Mouse (Mus musculus) adrenal gland, postnatal 25 days (tissue): ENCODE measurements around the gene Cnpy2. TPM values are rescaled to one million over a fixed set of nuclear protein-coding genes. Genes with fewer than 3 reads are reported as not detected.
A peak's percentile ranks its signal among the peaks of the same experiment; 100 is the strongest.

Source experiments
- DNase-seq: peaks from one replicate; pipeline ENCODE4 v3.0.0; 2021; ENCODE audit warnings: mixed read lengths
- total RNA-seq: library from RNA; stranded (reverse); gene quantifications from 2 replicates; pipeline ENCODE4 v1.2.3, GENCODE M21; 2021

Gene Cnpy2
- total RNA-seq, 1 experiment from 2014 or later = 206 TPM

DNA sequence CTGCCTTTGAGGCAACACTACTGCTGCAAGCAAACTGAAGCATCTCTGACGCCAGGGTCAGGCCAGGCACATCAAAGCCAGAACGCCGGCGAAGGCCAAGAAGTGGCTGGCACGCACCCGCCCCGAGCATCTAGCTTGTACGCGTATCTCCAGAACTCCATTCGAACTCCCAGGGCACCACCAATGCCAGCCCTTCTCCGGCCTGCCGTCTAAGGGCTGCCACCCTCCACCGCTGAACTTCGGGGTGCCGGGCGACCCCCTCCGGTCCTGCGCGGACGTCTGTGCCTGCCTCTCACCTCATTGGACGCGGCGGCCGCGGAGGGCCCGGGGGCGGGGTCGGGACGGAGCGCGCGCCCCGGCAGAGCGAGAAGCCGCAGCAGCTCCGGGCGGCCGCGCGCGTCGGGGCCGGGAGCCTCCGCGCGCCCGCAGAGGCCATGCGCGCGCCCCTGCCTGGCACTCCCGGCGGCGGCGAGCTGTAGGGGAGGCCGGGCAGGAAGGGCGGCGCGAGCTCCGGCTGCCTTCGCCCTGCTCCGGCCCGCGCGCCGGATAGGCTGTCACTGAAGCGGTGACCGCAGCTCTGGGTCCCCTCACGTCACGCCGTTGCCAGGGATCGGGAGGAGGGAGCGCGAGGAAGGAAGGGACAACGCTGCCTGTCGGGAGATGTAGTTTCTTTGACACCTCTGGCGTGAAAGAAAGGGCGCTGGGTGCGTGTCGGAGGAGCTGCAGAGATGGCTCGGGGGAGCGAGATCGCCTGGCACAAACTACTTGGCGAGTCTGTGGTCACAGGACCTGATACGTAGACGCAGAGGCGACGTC is 46.4 kb downstream of the Cnpy2 start, which contains the start of gene Coq10a:
TSS of gene Coq10a (minus strand) at position 596 of the 816 bp plus-strand sequence.
- peak; percentile 92 for DNase-seq

DNA sequence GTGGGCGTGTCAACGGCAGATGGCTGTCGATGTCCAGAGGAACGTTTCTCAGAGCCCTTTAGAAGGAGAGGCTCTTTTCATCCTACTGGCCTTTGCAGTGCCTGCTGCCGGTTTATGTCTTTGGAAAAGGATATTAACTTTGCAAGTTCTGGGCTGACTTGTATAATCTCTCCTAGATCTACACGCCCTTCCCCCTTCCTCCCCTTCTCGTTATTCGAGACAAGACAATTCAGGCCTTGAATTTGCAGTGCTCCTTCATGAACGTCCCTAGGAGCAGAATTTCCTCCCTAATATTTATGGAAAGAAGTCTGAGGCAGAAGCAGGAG is 46.9 kb downstream of the Cnpy2 start:
- no peak for DNase-seq

DNA sequence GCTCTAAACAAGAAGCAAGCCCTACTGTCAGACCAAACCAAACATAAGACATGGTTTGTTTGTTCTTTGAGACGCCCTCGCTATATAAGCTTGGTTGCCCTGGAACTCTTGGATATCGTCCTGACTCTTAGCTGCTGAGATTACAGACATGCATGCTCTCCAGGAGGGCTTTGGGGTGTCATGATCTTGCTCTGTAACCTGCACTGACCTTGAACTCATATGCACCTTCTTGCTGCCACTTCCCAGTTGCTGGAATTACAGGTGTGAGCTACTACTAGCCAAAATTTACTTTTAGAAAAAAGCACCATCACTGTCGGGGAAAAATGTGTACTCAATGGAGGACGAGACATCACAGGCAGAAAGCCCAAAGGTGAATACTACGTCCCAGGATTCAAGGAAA is 47.3 kb downstream of the Cnpy2 start:
- no peak for DNase-seq

DNA sequence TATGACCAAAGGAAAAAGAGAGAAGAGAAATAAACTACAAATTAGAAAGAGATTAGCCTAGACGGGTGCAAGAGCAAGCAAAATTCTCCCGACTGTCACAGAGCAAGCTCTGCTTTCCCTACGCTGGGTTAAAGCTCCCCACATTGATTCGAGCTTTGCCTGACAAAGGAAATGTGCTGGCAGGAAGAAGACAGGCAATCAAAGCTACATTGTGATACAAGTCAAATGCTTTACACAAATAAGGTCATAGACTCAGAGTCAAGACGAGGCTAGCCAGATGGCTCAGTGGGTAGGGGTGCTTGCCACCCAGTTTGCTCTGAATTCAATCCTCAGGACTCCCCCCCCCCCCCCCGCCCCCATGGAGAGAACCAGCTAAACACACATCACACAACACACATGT is 47.8 kb downstream of the Cnpy2 start:
- DNase-seq = no peak

- no peak for DNase-seq
Observed at GRCm38 (mm10) chr10:128370601-128371000, 48.3 kb downstream of the Cnpy2 start.

DNA sequence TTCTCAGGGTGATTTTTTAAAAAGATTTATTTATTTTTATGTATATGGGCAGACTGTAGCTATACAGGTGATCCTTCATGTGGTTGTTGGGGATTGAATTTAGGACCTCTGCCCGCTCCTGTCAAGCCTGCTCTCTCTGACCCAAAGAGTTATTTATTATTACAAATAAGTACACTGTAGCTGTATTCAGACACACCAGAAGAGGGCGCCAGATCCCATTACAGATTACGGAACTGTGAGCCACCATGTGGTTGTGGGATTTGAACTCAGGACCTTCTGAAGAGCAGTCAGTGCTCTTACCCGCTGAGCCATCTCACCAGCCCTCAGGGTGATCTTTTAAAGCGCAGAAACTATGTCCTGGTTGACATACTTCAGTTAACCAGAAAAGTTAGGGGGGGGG is 49.9 kb downstream of the Cnpy2 start:
- no peak for DNase-seq

GRCm38 (mm10) chr10:128372989-128373748 is 50.9 kb downstream of the Cnpy2 start:
- no peak for DNase-seq

- no peak for DNase-seq
Observed at GRCm38 (mm10) chr10:128374393-128374792, 52.1 kb downstream of the Cnpy2 start.

DNA sequence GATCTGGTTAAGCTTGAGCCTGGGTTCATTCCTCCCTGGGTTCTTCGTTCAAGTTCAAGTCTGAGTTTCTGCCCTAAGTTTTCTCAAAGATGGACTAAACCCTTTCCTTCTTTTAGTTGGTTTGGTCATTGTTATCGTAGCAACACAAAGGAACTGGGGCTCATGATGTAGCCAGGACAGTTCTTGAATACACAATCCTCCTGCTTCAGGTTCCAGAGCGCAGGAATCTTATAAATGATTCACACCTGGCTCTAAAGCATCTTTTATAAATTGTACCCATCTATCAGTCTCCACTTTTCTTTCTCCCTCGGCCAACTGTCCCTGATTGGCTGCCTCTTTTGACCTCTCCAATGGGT is 53.8 kb downstream of the Cnpy2 start:
- no peak for DNase-seq

DNA sequence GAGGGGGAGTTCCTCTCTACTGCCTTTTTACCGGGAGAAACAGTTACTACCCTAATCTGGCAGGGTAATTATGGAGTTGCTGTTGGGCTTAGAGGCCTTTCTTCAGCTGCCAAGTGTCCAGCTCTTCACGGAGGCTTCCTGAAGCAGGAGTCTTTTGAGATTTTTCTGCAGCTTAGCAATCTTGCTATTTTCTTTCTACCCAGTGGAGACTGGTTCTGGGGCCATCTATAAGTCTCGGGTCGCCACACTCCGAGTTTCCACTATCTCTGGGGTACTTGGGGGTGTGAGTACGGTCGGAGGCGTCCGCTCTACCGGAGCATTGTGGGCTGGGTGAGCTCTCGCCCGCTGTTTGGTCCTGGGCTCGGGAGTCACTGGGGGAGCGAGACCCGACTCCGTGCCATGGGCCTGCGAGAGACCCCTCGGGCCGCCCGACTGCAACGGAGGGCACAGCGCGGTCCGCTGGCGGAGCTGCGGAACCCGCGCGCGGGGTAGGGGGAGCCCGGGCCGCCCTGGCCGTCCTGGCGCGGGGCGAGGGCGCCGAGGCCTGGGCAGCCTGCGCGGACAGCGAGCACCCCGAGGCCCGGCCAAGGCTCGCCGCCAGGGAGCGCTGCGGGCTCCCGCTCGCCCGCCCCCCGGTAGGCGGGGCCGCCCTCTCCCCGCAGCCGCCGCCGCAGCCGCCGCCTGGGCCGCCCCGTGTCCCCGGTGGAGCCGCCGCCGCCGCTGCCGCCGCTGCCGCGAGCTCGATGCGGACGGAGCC is 54.4 kb downstream of the Cnpy2 start, which contains the start of gene Ankrd52:
TSS of gene Ankrd52 (plus strand) at position 661 of the 757 bp plus-strand sequence.
- DNase-seq = peak; percentile 92

Other genes starting within 250 kb of the Cnpy2 start
- gene Atp5b, start 239.2 kb upstream of the Cnpy2 start, total RNA-seq = 2,437 and 2,492 TPM in 2 replicates
- gene Baz2a, start 230.9 kb upstream of the Cnpy2 start, total RNA-seq = 52.2 and 73.2 TPM in 2 replicates
- 84.6 and 85.7 TPM in 2 replicates for gene Rbms2, start 142.2 kb upstream of the Cnpy2 start, total RNA-seq
- 1.3 and 5.5 TPM in 2 replicates for gene Gls2, start 128.0 kb upstream of the Cnpy2 start, total RNA-seq
- 15.3 and 18.0 TPM in 2 replicates for gene Spryd4, start 110.7 kb upstream of the Cnpy2 start, total RNA-seq
- gene Mip, start 96.6 kb upstream of the Cnpy2 start, total RNA-seq = not detected in 2 replicates
- 14.1 and 20.7 TPM in 2 replicates for gene Timeless, start 90.4 kb upstream of the Cnpy2 start, total RNA-seq
- gene Apon, start 68.4 kb upstream of the Cnpy2 start, total RNA-seq = 0.30 and 2.8 TPM in 2 replicates
- 9.7 and 10.0 TPM in 2 replicates for gene Apof, start 53.8 kb upstream of the Cnpy2 start, total RNA-seq
- 37.2 and 52.6 TPM in 2 replicates for gene Stat2, start 51.9 kb upstream of the Cnpy2 start, total RNA-seq
- not detected in 2 replicates for gene Il23a, start 23.7 kb upstream of the Cnpy2 start, total RNA-seq
- 28.9 and 32.7 TPM in 2 replicates for gene Pan2, start 19.1 kb upstream of the Cnpy2 start, total RNA-seq
- gene Cs, start 15.3 kb downstream of the Cnpy2 start, total RNA-seq = 287 and 317 TPM in 2 replicates
- gene Coq10a, start 46.5 kb downstream of the Cnpy2 start, total RNA-seq = 74.4 and 80.2 TPM in 2 replicates
- gene Ankrd52, start 54.7 kb downstream of the Cnpy2 start, total RNA-seq = 72.3 and 75.1 TPM in 2 replicates
- not detected in 2 replicates for gene Slc39a5, start 78.8 kb downstream of the Cnpy2 start, total RNA-seq
- 74.6 and 75.0 TPM in 2 replicates for gene Nabp2, start 89.0 kb downstream of the Cnpy2 start, total RNA-seq
- 35.9 and 44.4 TPM in 2 replicates for gene Rnf41, start 89.2 kb downstream of the Cnpy2 start, total RNA-seq
- gene Smarcc2, start 136.8 kb downstream of the Cnpy2 start, total RNA-seq = 107 and 125 TPM in 2 replicates
- 791 and 820 TPM in 2 replicates for gene Myl6, start 171.7 kb downstream of the Cnpy2 start, total RNA-seq
- gene Myl6b, start 176.2 kb downstream of the Cnpy2 start, total RNA-seq = 5.0 and 6.9 TPM in 2 replicates
- 18.1 and 22.9 TPM in 2 replicates for gene Esyt1, start 203.4 kb downstream of the Cnpy2 start, total RNA-seq
- gene Zc3h10, start 225.3 kb downstream of the Cnpy2 start, total RNA-seq = 9.1 and 13.6 TPM in 2 replicates
- 2,617 and 2,671 TPM in 2 replicates for gene Rpl41, start 226.8 kb downstream of the Cnpy2 start, total RNA-seq
- 83.8 and 97.6 TPM in 2 replicates for gene Pa2g4, start 243.5 kb downstream of the Cnpy2 start, total RNA-seq